Mouse (Mus musculus) layer of hippocampus, postnatal 10 days (tissue): Measurements from ENCODE around the gene Tesc. TPM values are rescaled to one million over a fixed set of nuclear protein-coding genes. Genes with fewer than 3 reads are reported as not detected.

Experiments
- DNase-seq, 2 experiments: peaks; one replicate each; pipeline ENCODE4 v3.0.0; 2021; ENCODE audit warnings: low spot score in 2 of 2
- total RNA-seq, 2 experiments: library from RNA; stranded (reverse); gene quantifications; 2 replicates each; pipeline ENCODE4 v1.2.3; 2021

Gene Tesc
- total RNA-seq, 2 experiments from 2014 or later = 41.3 to 42.2 TPM

DNA sequence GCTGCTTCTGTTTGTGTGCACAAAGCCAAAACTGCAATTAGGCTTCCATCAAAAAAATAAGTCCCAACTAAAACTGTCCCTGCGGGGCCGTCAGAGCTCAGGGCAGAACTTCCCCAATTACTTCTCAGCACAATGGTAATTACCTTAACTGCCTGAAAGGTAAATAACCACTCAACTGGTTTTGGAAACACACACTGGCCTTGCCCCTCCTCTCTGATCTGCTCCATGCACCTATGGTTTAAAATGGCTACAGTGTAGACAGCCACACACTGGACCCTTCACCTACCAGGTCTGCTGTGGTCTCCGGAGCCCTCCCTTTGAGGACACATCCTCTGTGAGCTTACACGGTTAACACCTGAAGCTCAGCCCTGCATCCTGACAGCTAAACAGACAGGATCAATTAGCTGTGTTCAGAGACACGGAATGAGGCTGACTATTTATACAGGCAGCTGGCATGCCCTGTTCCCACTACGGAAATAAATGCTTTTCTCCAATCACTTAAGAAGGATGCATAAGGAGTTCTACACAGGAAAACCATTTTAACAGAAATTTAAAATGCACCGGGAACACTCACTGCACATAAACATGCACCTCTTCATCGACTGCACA, 72.4 kb downstream of the Tesc start:
- no peak for DNase-seq

DNA sequence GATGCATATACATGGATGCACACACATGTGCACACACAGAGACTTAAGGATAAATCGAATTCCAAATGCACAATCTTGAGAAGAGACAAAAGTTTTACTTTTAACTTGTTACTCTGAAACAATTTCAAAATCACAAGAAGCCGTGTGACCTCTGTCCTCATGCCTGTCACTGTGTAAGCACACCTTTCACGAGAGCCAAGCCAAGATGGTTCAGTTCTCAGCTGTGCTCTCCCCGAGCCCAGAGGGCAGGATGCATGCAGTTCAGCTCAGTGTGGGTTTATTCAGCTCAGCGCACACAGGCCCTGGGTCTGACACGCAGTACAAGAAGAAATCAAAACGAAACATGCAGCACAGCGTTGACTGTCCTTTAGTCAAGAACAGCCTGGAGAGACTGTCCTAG, 78.0 kb downstream of the Tesc start:
- DNase-seq = no peak

DNA sequence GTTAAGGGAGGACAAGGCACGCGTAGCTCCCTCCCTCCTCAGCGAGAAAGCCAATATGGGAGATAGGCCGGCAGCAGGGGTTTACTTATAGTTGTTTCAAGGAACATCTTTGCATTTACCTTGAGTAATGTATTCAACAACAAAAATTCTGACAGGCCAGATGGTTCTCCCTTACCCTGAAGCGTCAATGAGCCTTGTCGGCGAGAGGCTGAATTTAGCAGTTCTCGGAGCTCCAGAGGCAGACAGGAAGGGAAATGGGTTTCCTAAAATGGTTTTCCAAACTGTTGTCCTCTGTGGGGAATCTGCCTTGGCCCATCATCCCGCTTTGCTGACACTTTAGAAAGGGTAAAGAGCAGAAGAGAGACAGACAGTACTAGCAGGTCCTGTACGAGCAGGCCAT, 79.1 kb downstream of the Tesc start:
- DNase-seq = no peak

DNA sequence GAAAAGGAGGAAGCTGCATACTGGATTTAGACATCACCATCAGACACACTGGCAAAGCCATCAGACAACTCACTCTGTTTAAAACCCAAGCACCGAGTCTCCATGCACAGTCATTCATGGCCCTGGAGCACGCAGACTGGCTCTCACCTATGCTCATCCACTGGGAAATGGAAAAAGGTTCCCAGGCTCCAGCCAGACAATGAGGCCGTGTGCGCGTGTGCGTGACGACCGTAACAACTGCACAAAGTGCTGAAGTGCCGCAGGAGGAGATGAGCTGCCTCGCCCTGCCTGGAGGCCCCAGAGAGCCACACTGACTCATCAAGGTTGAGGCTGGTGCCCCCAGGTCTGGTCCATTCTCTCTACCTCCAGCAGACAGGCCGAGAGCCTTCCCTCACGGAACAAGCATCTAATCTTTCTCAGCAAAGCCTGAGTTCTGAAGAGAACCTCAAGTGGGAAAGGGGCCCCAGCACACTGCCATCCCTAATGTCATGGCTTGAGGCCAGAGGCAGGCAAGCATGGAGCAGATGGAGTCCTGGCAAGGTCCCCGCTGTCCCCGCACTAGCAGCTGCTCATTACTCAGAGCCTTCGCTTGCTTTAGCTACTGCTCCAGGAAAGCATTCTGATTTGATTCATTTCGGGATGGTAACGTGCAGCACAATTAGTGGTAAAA, 80.7 kb downstream of the Tesc start:
- peak; percentile 77 to 81 for DNase-seq

DNA sequence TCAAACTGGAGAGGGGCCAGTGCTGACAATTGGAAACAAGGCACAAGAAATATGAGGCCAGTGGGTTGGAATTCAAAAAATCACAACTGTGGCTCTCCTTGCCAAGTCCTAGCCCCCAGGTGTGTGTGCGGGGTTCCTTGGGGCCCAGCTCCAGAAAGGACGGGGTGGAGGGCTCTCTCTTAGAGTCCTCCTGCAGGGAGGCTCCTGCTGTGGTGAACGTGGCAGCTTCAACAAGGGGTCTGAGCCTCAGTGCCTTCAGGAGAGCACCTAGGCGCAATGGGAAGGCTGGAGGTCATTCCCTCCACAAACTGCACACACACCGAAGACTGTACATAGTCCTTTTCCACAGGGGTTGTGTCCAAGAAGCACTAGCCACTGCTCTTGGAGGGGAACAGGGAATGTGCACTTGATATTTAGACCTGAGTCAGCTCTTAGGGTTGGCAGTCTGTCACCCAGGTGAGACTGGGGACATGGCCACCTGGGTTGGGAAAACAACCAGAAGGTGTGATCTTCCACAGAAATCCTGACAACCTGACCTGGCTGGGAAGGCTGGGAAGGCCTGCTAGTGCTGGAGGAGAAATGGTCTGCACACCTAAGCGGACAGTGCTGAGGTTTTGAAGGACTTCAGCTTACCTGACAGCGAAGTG, 81.4 kb downstream of the Tesc start:
- no peak for DNase-seq

Other genes starting within 250 kb of the Tesc start
- 10 to 100 TPM; 30.4 to 31.3 TPM for gene Nos1, start 246.7 kb upstream of the Tesc start, total RNA-seq
- gene Fbxo21, start 51.0 kb upstream of the Tesc start, total RNA-seq = 100 to 1,000 TPM; 125 to 134 TPM
- 10 to 100 TPM; 39.8 to 42.4 TPM for gene Fbxw8, start 127.7 kb downstream of the Tesc start, total RNA-seq
- 10 to 100 TPM; 45.3 to 48.5 TPM for gene Hrk, start 136.9 kb downstream of the Tesc start, total RNA-seq
- 10 to 100 TPM; 85.9 to 91.1 TPM for gene Rnft2, start 217.4 kb downstream of the Tesc start, total RNA-seq
- gene 2410131K14Rik, start 217.5 kb downstream of the Tesc start, total RNA-seq = 10 to 100 TPM; 18.4 to 19.5 TPM